Mouse (Mus musculus): ENCODE data around the gene Prr3. TPM values are rescaled to one million over a fixed set of nuclear protein-coding genes. Genes with fewer than 3 reads are reported as not detected.

The Prr3 gene
- polyA plus RNA-seq (2014; fragmentation: Nextera tagmentation; extraction: Ambion mirVana): 38.7 and 43.3 TPM in 2 replicates

GRCm38 (mm10) chr17:35979401-35980362 is at the start of gene Prr3, which contains the start of gene Gnl1:
TSS of gene Prr3 (minus strand) at chr17:35980236.
TSS of gene Gnl1 (plus strand) at chr17:35979851.
- Histone ChIP-seq H3K4me2 (peak within 1 kb of the TSS; percentile 77), H3K27ac (ENCODE audit: low read depth, low read length) (peak within 1 kb of the TSS; percentile 90), H3K4me1 (ENCODE audit: control insufficient read depth, insufficient read depth, low read length) (peaks cover 17% of the 10 kb centered on the region), H3K36me3 (ENCODE audit: control insufficient read depth, insufficient read depth, low read length) (peaks cover 7% of the 10 kb centered on the region; the same call in 1 of the 2 replicates), H3K27me3 (ENCODE audit: control insufficient read depth, insufficient read depth, low read length) (no peaks in the 10 kb centered on the region), H3K4me3 (ENCODE audit: low read depth, low read length) (peak within 1 kb of the TSS; percentile 91), H3K9ac (ENCODE audit: low read length) (peak within 1 kb of the TSS; percentile 83), H3K9me3 (ENCODE audit: control insufficient read depth, low read length) (no peaks in the 10 kb centered on the region)
- ATAC-seq (ENCODE audit: low FRiP score) (peak; percentile 86), DNase-seq (ENCODE audit: low spot score, missing footprints) (peak; percentile 99)
- WGBS: under 1% methylated on average over 90 of the region's 109 CpGs

- Histone ChIP-seq H3K9ac (ENCODE audit: low read length) (no peak overlapping the region), H3K27me3 (ENCODE audit: control insufficient read depth, insufficient read depth, low read length) (no peaks in the 10 kb centered on the region), H3K4me3 (ENCODE audit: low read depth, low read length) (no peak overlapping the region), H3K36me3 (ENCODE audit: control insufficient read depth, insufficient read depth, low read length) (no peaks in the 10 kb centered on the region), H3K9me3 (ENCODE audit: control insufficient read depth, low read length) (no peaks in the 10 kb centered on the region), H3K4me2 (no peak overlapping the region), H3K4me1 (ENCODE audit: control insufficient read depth, insufficient read depth, low read length) (no peaks in the 10 kb centered on the region), H3K27ac (ENCODE audit: low read depth, low read length) (no peak overlapping the region)
- peak; percentile 79 for DNase-seq (ENCODE audit: low spot score, missing footprints)
- ATAC-seq (ENCODE audit: low FRiP score): no peak
- WGBS: 61% methylated on average over 7 of the region's 7 CpGs
These were observed 49.0 kb upstream of the Prr3 start for GRCm38 (mm10) chr17:36028879-36029619.

- DNase-seq (ENCODE audit: low spot score, missing footprints) (peak; percentile 61), ATAC-seq (ENCODE audit: low FRiP score) (no peak)
- Histone ChIP-seq H3K27ac (ENCODE audit: low read depth, low read length) (no peak overlapping the region), H3K4me1 (ENCODE audit: control insufficient read depth, insufficient read depth, low read length) (no peaks in the 10 kb centered on the region), H3K4me2 (no peak overlapping the region), H3K4me3 (ENCODE audit: low read depth, low read length) (no peak overlapping the region), H3K9me3 (ENCODE audit: control insufficient read depth, low read length) (no peaks in the 10 kb centered on the region), H3K27me3 (ENCODE audit: control insufficient read depth, insufficient read depth, low read length) (no peaks in the 10 kb centered on the region), H3K36me3 (ENCODE audit: control insufficient read depth, insufficient read depth, low read length) (no peaks in the 10 kb centered on the region), H3K9ac (ENCODE audit: low read length) (no peak overlapping the region)
- WGBS: 94% methylated on average over 4 of the region's 4 CpGs
These were observed 47.6 kb upstream of the Prr3 start for GRCm38 (mm10) chr17:36027663-36028062.

DNA sequence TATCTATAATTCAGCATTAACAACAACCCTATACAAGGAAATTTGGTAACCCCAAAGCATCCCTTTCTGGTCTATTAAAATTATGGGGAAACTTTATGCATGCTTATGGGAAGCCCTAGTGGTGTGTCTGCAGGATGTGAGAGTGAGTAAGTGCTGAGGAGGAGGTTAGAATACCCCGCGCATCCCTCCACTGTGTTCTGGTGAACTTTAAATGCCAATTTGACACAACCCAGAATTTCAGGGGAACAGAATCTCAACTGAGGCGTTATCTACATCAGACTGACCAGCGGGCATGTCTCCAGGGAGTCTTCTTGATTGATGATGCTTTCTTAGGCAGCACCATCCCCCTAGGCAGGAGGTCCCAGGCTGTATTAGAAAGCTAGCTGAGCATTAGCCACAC is 45.9 kb upstream of the Prr3 start:
- Histone ChIP-seq H3K4me2 (no peak overlapping the region), H3K27me3 (ENCODE audit: control insufficient read depth, insufficient read depth, low read length) (no peaks in the 10 kb centered on the region), H3K36me3 (ENCODE audit: control insufficient read depth, insufficient read depth, low read length) (no peaks in the 10 kb centered on the region), H3K4me3 (ENCODE audit: low read depth, low read length) (no peak overlapping the region), H3K9me3 (ENCODE audit: control insufficient read depth, low read length) (no peaks in the 10 kb centered on the region), H3K27ac (ENCODE audit: low read depth, low read length) (no peak overlapping the region), H3K4me1 (ENCODE audit: control insufficient read depth, insufficient read depth, low read length) (no peaks in the 10 kb centered on the region), H3K9ac (ENCODE audit: low read length) (no peak overlapping the region)
- no peak for ATAC-seq (ENCODE audit: low FRiP score)
- WGBS: 84% methylated on average over 4 of the region's 4 CpGs
- DNase-seq (ENCODE audit: low spot score, missing footprints): peak; percentile 31

- Histone ChIP-seq H3K4me2 (no peak overlapping the region), H3K4me3 (ENCODE audit: low read depth, low read length) (no peak overlapping the region), H3K27ac (ENCODE audit: low read depth, low read length) (no peak overlapping the region), H3K4me1 (ENCODE audit: control insufficient read depth, insufficient read depth, low read length) (no peaks in the 10 kb centered on the region), H3K9ac (ENCODE audit: low read length) (no peak overlapping the region), H3K27me3 (ENCODE audit: control insufficient read depth, insufficient read depth, low read length) (no peaks in the 10 kb centered on the region), H3K36me3 (ENCODE audit: control insufficient read depth, insufficient read depth, low read length) (no peaks in the 10 kb centered on the region), H3K9me3 (ENCODE audit: control insufficient read depth, low read length) (no peaks in the 10 kb centered on the region)
- WGBS: 69% methylated on average over 5 of the region's 5 CpGs
- no peak for ATAC-seq (ENCODE audit: low FRiP score)
- no peak for DNase-seq (ENCODE audit: low spot score, missing footprints)
These were observed 45.2 kb upstream of the Prr3 start for GRCm38 (mm10) chr17:36025197-36025596.

GRCm38 (mm10) chr17:36023710-36024654 is 43.9 kb upstream of the Prr3 start:
- H3K27ac ChIP-seq (ENCODE audit: low read depth, low read length): no peak overlapping the region
- WGBS: 76% methylated on average over 9 of the region's 9 CpGs
- H3K4me1 ChIP-seq (ENCODE audit: control insufficient read depth, insufficient read depth, low read length): no peaks in the 10 kb centered on the region
- no peaks in the 10 kb centered on the region for H3K27me3 ChIP-seq (ENCODE audit: control insufficient read depth, insufficient read depth, low read length)
- ATAC-seq (ENCODE audit: low FRiP score) (no peak), DNase-seq (ENCODE audit: low spot score, missing footprints) (peak; percentile 61)
- no peak overlapping the region for H3K4me3 ChIP-seq (ENCODE audit: low read depth, low read length)
- no peaks in the 10 kb centered on the region for H3K9me3 ChIP-seq (ENCODE audit: control insufficient read depth, low read length)
- H3K4me2 ChIP-seq: no peak overlapping the region
- H3K36me3 ChIP-seq (ENCODE audit: control insufficient read depth, insufficient read depth, low read length): no peaks in the 10 kb centered on the region
- H3K9ac ChIP-seq (ENCODE audit: low read length): no peak overlapping the region

GRCm38 (mm10) chr17:36022922-36023321 is 42.9 kb upstream of the Prr3 start:
- ATAC-seq (ENCODE audit: low FRiP score): no peak
- 88% methylated on average over 6 of the region's 6 CpGs for WGBS
- Histone ChIP-seq H3K36me3 (ENCODE audit: control insufficient read depth, insufficient read depth, low read length) (no peaks in the 10 kb centered on the region), H3K4me1 (ENCODE audit: control insufficient read depth, insufficient read depth, low read length) (no peaks in the 10 kb centered on the region), H3K9me3 (ENCODE audit: control insufficient read depth, low read length) (no peaks in the 10 kb centered on the region), H3K27me3 (ENCODE audit: control insufficient read depth, insufficient read depth, low read length) (no peaks in the 10 kb centered on the region), H3K27ac (ENCODE audit: low read depth, low read length) (no peak overlapping the region), H3K4me2 (no peak overlapping the region), H3K9ac (ENCODE audit: low read length) (no peak overlapping the region), H3K4me3 (ENCODE audit: low read depth, low read length) (no peak overlapping the region)
- DNase-seq (ENCODE audit: low spot score, missing footprints): peak; percentile 47

DNA sequence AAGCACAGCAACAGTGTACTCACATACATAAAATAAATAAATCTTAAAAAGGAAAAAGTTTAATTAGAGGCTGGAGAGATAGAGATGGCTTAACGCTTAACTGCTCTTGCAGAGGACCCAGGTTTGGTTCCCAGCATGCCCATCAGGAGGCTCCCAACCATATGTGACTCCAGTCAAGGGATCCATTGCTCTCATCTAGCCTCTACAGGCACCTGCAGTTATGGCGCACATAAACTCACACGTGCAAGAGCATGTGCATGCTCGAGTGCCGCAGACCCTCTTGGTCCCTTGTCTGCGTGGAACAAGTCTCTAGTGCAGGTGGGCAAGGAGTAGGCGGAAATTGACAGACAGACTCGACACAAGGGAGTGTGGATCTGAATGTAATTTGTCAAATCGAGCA is 42.1 kb upstream of the Prr3 start:
- no peaks in the 10 kb centered on the region for H3K27me3 ChIP-seq (ENCODE audit: control insufficient read depth, insufficient read depth, low read length)
- no peak overlapping the region for H3K27ac ChIP-seq (ENCODE audit: low read depth, low read length)
- H3K4me2 ChIP-seq: no peak overlapping the region
- H3K9me3 ChIP-seq (ENCODE audit: control insufficient read depth, low read length): no peaks in the 10 kb centered on the region
- no peak overlapping the region for H3K4me3 ChIP-seq (ENCODE audit: low read depth, low read length)
- H3K9ac ChIP-seq (ENCODE audit: low read length): no peak overlapping the region
- 91% methylated on average over 9 of the region's 9 CpGs for WGBS
- DNase-seq (ENCODE audit: low spot score, missing footprints) (peak; percentile 45), ATAC-seq (ENCODE audit: low FRiP score) (no peak)
- H3K4me1 ChIP-seq (ENCODE audit: control insufficient read depth, insufficient read depth, low read length): no peaks in the 10 kb centered on the region
- no peaks in the 10 kb centered on the region for H3K36me3 ChIP-seq (ENCODE audit: control insufficient read depth, insufficient read depth, low read length)
